Mouse (Mus musculus): ENCODE measurements at regions not wholly inside any gene's neighbourhood (a gene's known extent, or its start where the extent isn't known, plus 50 kb on each side); places are given as distances from the start of the nearest gene placed in this dataset.

DNA sequence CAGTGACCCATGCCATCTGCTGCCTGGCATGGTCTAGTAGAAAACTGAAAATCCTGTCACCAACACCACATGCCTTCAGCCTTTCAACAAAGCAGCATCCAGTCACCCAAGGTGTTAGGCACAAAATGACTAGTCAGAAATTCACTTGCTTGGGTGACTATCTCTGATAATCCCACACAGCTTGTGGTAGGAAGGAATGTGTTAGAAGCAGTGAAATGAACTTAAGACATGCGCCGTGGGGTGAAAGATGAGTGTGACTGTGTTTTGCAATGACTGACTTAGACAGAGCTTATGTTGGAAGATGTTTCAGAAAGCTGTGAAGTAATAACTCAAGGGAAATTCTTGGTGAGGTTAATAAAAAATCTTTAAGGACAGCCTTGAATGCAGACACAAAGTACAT is 51.6 kb upstream of the BC052040 start:
- TF ChIP-seq CTCF (IDR thresholded peaks at IDR 0.05; ENCODE audit: borderline replicate concordance, insufficient read depth, low read depth, low read length) (no peak), POLR2A (IDR thresholded peaks at IDR 0.05; ENCODE audit: borderline replicate concordance, insufficient read depth, low read length) (no peak)
